Mouse (Mus musculus) adrenal gland, adult 8-10 months (tissue): ENCODE data around the gene Padi6. TPM values are rescaled to one million over a fixed set of nuclear protein-coding genes. Genes with fewer than 3 reads are reported as not detected.

Source experiments
- DNase-seq: peaks from one replicate; pipeline ENCODE4 v3.0.0; 2022
- total RNA-seq, 4 experiments: library from RNA; stranded (reverse); gene quantifications; 2 replicates each; pipeline ENCODE4 v1.2.4; 2022

Gene Padi6
- total RNA-seq, 4 experiments from 2014 or later = not detected

- no peak for DNase-seq
Observed at GRCm38 (mm10) chr4:140747978-140748377, 5.5 kb upstream of the Padi6 start.

GRCm38 (mm10) chr4:140744654-140745053 is 2.2 kb upstream of the Padi6 start:
- no peak for DNase-seq

GRCm38 (mm10) chr4:140743086-140743485 is 643 bp upstream of the Padi6 start:
- no peak for DNase-seq

- DNase-seq = no peak
Observed at GRCm38 (mm10) chr4:140741401-140741800, 1.0 kb downstream of the Padi6 start.

- no peak for DNase-seq
Observed at GRCm38 (mm10) chr4:140740655-140741054, 1.8 kb downstream of the Padi6 start.

GRCm38 (mm10) chr4:140732871-140733270 is 9.6 kb downstream of the Padi6 start:
- no peak for DNase-seq

- no peak for DNase-seq
Observed at GRCm38 (mm10) chr4:140731654-140732053, 10.8 kb downstream of the Padi6 start.

GRCm38 (mm10) chr4:140726907-140727306 is 15.5 kb downstream of the Padi6 start:
- DNase-seq = no peak

GRCm38 (mm10) chr4:140724739-140725138 is 17.7 kb downstream of the Padi6 start:
- no peak for DNase-seq

- no peak for DNase-seq
Observed at GRCm38 (mm10) chr4:140723801-140724200, 18.6 kb downstream of the Padi6 start.

- no peak for DNase-seq
Observed at GRCm38 (mm10) chr4:140723192-140723591, 19.3 kb downstream of the Padi6 start.

GRCm38 (mm10) chr4:140722710-140723109 is 19.7 kb downstream of the Padi6 start:
- no peak for DNase-seq

- DNase-seq = no peak
Observed at GRCm38 (mm10) chr4:140721968-140722490, 20.4 kb downstream of the Padi6 start.

- peak; percentile 66 for DNase-seq
Observed at GRCm38 (mm10) chr4:140720091-140720490, 22.4 kb downstream of the Padi6 start.

- DNase-seq = no peak
Observed at GRCm38 (mm10) chr4:140718436-140718835, 24.0 kb downstream of the Padi6 start.

- DNase-seq = no peak
Observed at GRCm38 (mm10) chr4:140716994-140717393, 25.4 kb downstream of the Padi6 start.

GRCm38 (mm10) chr4:140714586-140714985 is 27.9 kb downstream of the Padi6 start:
- no peak for DNase-seq

- DNase-seq = peak; percentile 85
Observed at GRCm38 (mm10) chr4:140713480-140714365, 28.7 kb downstream of the Padi6 start.

GRCm38 (mm10) chr4:140711360-140711759 is 31.1 kb downstream of the Padi6 start:
- DNase-seq = no peak

- DNase-seq = no peak
Observed at GRCm38 (mm10) chr4:140710781-140711180, 31.7 kb downstream of the Padi6 start.

- no peak for DNase-seq
Observed at GRCm38 (mm10) chr4:140709617-140710016, 32.8 kb downstream of the Padi6 start.

- no peak for DNase-seq
Observed at GRCm38 (mm10) chr4:140709111-140709510, 33.3 kb downstream of the Padi6 start.

- no peak for DNase-seq
Observed at GRCm38 (mm10) chr4:140708297-140708927, 34.0 kb downstream of the Padi6 start.

- no peak for DNase-seq
Observed at GRCm38 (mm10) chr4:140707615-140708014, 34.8 kb downstream of the Padi6 start.
